Mouse (Mus musculus) forebrain, embryonic 13.5 days (tissue): ENCODE measurements around the gene Esrp2. TPM values are rescaled to one million over a fixed set of nuclear protein-coding genes. Genes with fewer than 3 reads are reported as not detected.

ENCODE experiments used
- ATAC-seq: fragments of 200-750 bp; cut with Nextera tagmentation; 2 replicates; pipeline ENCODE4 v1.8.0; 2017
- H3K27ac ChIP-seq: fragments of 300-500 bp; sonication (generic); 2 replicates; pipeline ENCODE4 v1.5.1; 2015; ENCODE audit warnings: inconsistent platforms, mild to moderate bottlenecking, moderate library complexity
- H3K27me3 ChIP-seq: fragments of 300-500 bp; sonication (generic); 2 replicates; pipeline ENCODE4 v1.6.1; 2015; ENCODE audit warnings: mild to moderate bottlenecking, inconsistent platforms
- H3K36me3 ChIP-seq: fragments of 300-500 bp; sonication (generic); 2 replicates; pipeline ENCODE4 v1.6.1; 2015; ENCODE audit warnings: mild to moderate bottlenecking, inconsistent platforms; ENCODE audit not compliant: poor library complexity, severe bottlenecking
- H3K4me1 ChIP-seq: fragments of 300-500 bp; sonication (generic); 2 replicates; pipeline ENCODE4 v1.6.1; 2015; ENCODE audit warnings: inconsistent platforms
- H3K4me2 ChIP-seq: fragments of 300-500 bp; sonication (generic); 2 replicates; pipeline ENCODE4 v1.6.1; 2015; ENCODE audit warnings: inconsistent platforms, mild to moderate bottlenecking, moderate library complexity
- H3K4me3 ChIP-seq: fragments of 300-500 bp; sonication (generic); 2 replicates; pipeline ENCODE4 v1.5.1; 2015; ENCODE audit warnings: mild to moderate bottlenecking, inconsistent platforms
- H3K9ac ChIP-seq: fragments of 300-500 bp; sonication (generic); 2 replicates; pipeline ENCODE4 v1.6.1; 2015; ENCODE audit warnings: mild to moderate bottlenecking, inconsistent platforms
- H3K9me3 ChIP-seq: fragments of 300-500 bp; sonication (generic); replicated peaks from 2 replicates; pipeline ENCODE4 v1.6.1; 2016; ENCODE audit warnings: inconsistent platforms
- WGBS: fragments of 180-500 bp; shearing (Covaris S2); methylation state at CpG from one replicate; pipeline ENCODE4 v1.1.7; 2015; 5-methylcytosine and 5-hydroxymethylcytosine counted together
- polyA plus RNA-seq: library from polyadenylated mRNA; unstranded; fragments of >200 nt; fragmentation: Nextera tagmentation; extraction: Ambion mirVana; gene quantifications from 2 replicates; pipeline ENCODE4 v1.2.1, GENCODE M21; 2015

Gene Esrp2
- polyA plus RNA-seq, 1 experiment from 2014 or later = 0.23 TPM

GRCm38 (mm10) chr8:106108729-106109128, 28.0 kb downstream of the Esrp2 start:
- H3K9ac ChIP-seq = no peak overlapping the region

DNA sequence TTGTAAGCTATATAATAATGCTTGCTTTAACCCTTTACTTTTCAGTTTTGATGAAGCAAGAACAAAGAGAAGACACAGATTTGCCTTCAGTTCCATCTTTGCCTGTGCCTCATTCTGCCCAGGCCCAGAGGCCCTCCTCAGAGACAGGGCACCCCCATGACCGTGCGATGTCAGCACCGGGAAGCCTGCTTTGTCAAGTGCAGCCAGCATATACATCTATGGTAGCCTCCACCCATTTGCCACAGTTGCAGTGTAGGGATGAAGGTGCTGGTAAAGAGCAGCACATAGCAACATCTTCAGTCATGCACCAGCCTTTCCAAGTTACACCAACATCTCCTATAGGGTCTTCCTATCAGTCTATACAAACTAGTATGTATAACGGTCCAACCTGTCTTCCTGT, 28.7 kb downstream of the Esrp2 start:
- peaks cover 42% of the 10 kb centered on the region for H3K36me3 ChIP-seq
- no peak overlapping the region for H3K9ac ChIP-seq
- no peaks in the 10 kb centered on the region for H3K9me3 ChIP-seq
- 97% methylated on average over 4 of the region's 4 CpGs for WGBS
- H3K4me1 ChIP-seq = no peaks in the 10 kb centered on the region
- H3K27me3 ChIP-seq = no peaks in the 10 kb centered on the region
- no peak overlapping the region for H3K27ac ChIP-seq
- no peak for ATAC-seq
- no peak overlapping the region for H3K4me3 ChIP-seq
- no peak overlapping the region for H3K4me2 ChIP-seq

More at GRCm38 (mm10) chr8:106108729-106109128, 28.0 kb downstream of the Esrp2 start:
- WGBS = 95% methylated on average over 3 of the region's 3 CpGs
- Histone ChIP-seq H3K4me3 (no peak overlapping the region), H3K4me2 (no peak overlapping the region), H3K27me3 (no peaks in the 10 kb centered on the region), H3K36me3 (peaks cover 37% of the 10 kb centered on the region), H3K27ac (no peak overlapping the region), H3K4me1 (no peaks in the 10 kb centered on the region), H3K9me3 (no peaks in the 10 kb centered on the region)
- ATAC-seq = no peak

GRCm38 (mm10) chr8:106106193-106106592, 30.6 kb downstream of the Esrp2 start:
- Histone ChIP-seq H3K9me3 (no peaks in the 10 kb centered on the region), H3K4me1 (no peaks in the 10 kb centered on the region), H3K27me3 (no peaks in the 10 kb centered on the region), H3K27ac (no peak overlapping the region), H3K9ac (no peak overlapping the region), H3K4me3 (no peak overlapping the region), H3K36me3 (peaks cover 45% of the 10 kb centered on the region), H3K4me2 (no peak overlapping the region)
- no peak for ATAC-seq
- 92% methylated on average over 1 of the region's 1 CpGs for WGBS

GRCm38 (mm10) chr8:106103888-106104287, 32.9 kb downstream of the Esrp2 start:
- no peak for ATAC-seq
- no peak overlapping the region for H3K27ac ChIP-seq
- H3K4me1 ChIP-seq = no peaks in the 10 kb centered on the region
- no peak overlapping the region for H3K9ac ChIP-seq
- 94% methylated on average over 2 of the region's 2 CpGs for WGBS
- peaks cover 45% of the 10 kb centered on the region for H3K36me3 ChIP-seq
- no peaks in the 10 kb centered on the region for H3K27me3 ChIP-seq
- H3K9me3 ChIP-seq = no peaks in the 10 kb centered on the region
- no peak overlapping the region for H3K4me3 ChIP-seq
- H3K4me2 ChIP-seq = no peak overlapping the region

GRCm38 (mm10) chr8:106102321-106102720, 34.5 kb downstream of the Esrp2 start:
- Histone ChIP-seq H3K4me2 (no peak overlapping the region), H3K9ac (no peak overlapping the region), H3K36me3 (peaks cover 35% of the 10 kb centered on the region), H3K27ac (no peak overlapping the region), H3K27me3 (no peaks in the 10 kb centered on the region), H3K4me3 (no peak overlapping the region), H3K9me3 (no peaks in the 10 kb centered on the region), H3K4me1 (no peaks in the 10 kb centered on the region)
- no peak for ATAC-seq
- 87% methylated on average over 4 of the region's 4 CpGs for WGBS

Other genes with a start within 250 kb of the Esrp2 start
- gene Nrn1l, start 243.4 kb downstream of the Esrp2 start, polyA plus RNA-seq = 0.50 and 0.84 TPM in 2 replicates
- 12.8 and 14.4 TPM in 2 replicates for gene Pskh1, start 236.5 kb downstream of the Esrp2 start, polyA plus RNA-seq
- gene Ctrl, start 203.1 kb downstream of the Esrp2 start, polyA plus RNA-seq = 1.9 TPM in 2 replicates
- 29.0 and 29.1 TPM in 2 replicates for gene Psmb10, start 198.5 kb downstream of the Esrp2 start, polyA plus RNA-seq
- gene Lcat, start 193.6 kb downstream of the Esrp2 start, polyA plus RNA-seq = 0.61 and 0.69 TPM in 2 replicates
- gene Slc12a4, start 170.9 kb downstream of the Esrp2 start, polyA plus RNA-seq = 6.3 and 7.1 TPM in 2 replicates
- not detected in 2 replicates for gene Dpep3, start 157.5 kb downstream of the Esrp2 start, polyA plus RNA-seq
- gene Dus2, start 145.6 kb downstream of the Esrp2 start, polyA plus RNA-seq = 19.0 and 20.6 TPM in 2 replicates
- not detected in 2 replicates for gene Dpep2nb, start 131.0 kb downstream of the Esrp2 start, polyA plus RNA-seq
- gene Ddx28, start 125.1 kb downstream of the Esrp2 start, polyA plus RNA-seq = 19.7 and 20.1 TPM in 2 replicates
- gene Nfatc3, start 78.1 kb downstream of the Esrp2 start, polyA plus RNA-seq = 5.2 TPM in 2 replicates
- gene Pla2g15, start 13.4 kb upstream of the Esrp2 start, polyA plus RNA-seq = 12.9 and 14.3 TPM in 2 replicates
- 77.2 and 77.9 TPM in 2 replicates for gene Slc7a6, start 31.9 kb upstream of the Esrp2 start, polyA plus RNA-seq
- 37.8 and 39.5 TPM in 2 replicates for gene Slc7a6os, start 74.0 kb upstream of the Esrp2 start, polyA plus RNA-seq
- 50.4 and 57.8 TPM in 2 replicates for gene Prmt7, start 74.0 kb upstream of the Esrp2 start, polyA plus RNA-seq
- 31.4 and 34.6 TPM in 2 replicates for gene Smpd3, start 201.0 kb upstream of the Esrp2 start, polyA plus RNA-seq